In the genomic region with DNA sequence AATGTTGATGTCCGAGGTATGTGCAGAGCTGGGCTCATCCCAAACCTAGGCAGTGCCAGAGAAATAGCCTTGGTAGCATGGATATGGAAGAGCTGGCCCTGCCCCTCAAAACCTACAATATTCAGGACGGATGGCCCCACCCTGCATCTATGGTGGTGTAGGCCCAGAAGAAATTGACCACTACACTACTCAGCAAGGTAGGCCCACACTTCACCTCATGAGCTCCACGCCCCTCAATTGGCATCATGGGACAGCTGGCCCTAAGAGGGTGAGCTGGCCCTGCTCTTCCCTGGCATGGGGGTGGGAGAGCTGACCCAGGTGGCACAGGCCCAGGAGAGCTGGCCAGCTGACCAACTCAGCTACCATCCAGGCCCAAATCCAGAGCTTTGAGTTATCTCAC, we compare ENCODE assay signal across 22 mouse cellular contexts. TPM values are rescaled to one million over a fixed set of nuclear protein-coding genes. Genes with fewer than 3 reads are reported as not detected.
DNase-seq lines count a peak whose midpoint lies in the region; ATAC-seq lines count a peak whose summit lies in the region.
"Had no signal": no experiment of that assay in that cellular context is flagged by ENCODE, and none has a peak within 500 bp of the region (broad histone marks: within the 10 kb centered on the region; RNA-seq: fewer than 3 reads in every experiment).

No protein-coding gene starts in this region.

- H3K4me1 ChIP-seq in heart, embryonic 12.5 days (replicated peaks): no peaks in the 10 kb centered on the region
- H3K4me1 ChIP-seq in heart, embryonic 10.5 days: no peaks in the 10 kb centered on the region
- H3K4me1 ChIP-seq in kidney, embryonic 16.5 days (ENCODE audit: insufficient read depth, low read length): no peaks in the 10 kb centered on the region
- H3K4me1 ChIP-seq: hindbrain, embryonic 15.5 days; limb, embryonic 10.5 days; midbrain, embryonic 13.5 days had no signal

- WGBS in heart, embryonic 12.5 days: 91% methylated on average over 3 of the region's 3 CpGs
- 87% methylated on average over 3 of the region's 3 CpGs for WGBS in heart, embryonic 10.5 days
- WGBS in kidney, embryonic 16.5 days: 95% methylated on average over 3 of the region's 3 CpGs

- ATAC-seq in heart, embryonic 12.5 days (ENCODE audit: insufficient number of reproducible peaks, low FRiP score): peak; percentile 29; the same call in 1 of the 2 replicates
- 0 out of 2 replicates have a peak, but pooled peaks have one; percentile 26 for ATAC-seq in megakaryocyte-erythroid progenitor cell, adult 5-6 weeks (replicated peaks; ENCODE audit: low FRiP score, low TSS enrichment, poor library complexity, severe bottlenecking)
- no peak for ATAC-seq in kidney, embryonic 16.5 days (ENCODE audit: low FRiP score, low TSS enrichment)
- ATAC-seq: CD4-positive, CD25-positive, alpha-beta regulatory T cell, adult 4 months; forebrain, embryonic 14.5 days; lung, postnatal 0 days; midbrain, embryonic 13.5 days had no signal

- H3K4me2 ChIP-seq in heart, embryonic 12.5 days: no peak overlapping the region
- H3K4me2 ChIP-seq in kidney, embryonic 16.5 days (replicated peaks; ENCODE audit: low read depth, low read length): no peak overlapping the region
- H3K4me2 ChIP-seq: hindbrain, embryonic 15.5 days; midbrain, embryonic 13.5 days had no signal

- H3K9ac ChIP-seq in heart, embryonic 12.5 days: no peak overlapping the region
- no peak overlapping the region for H3K9ac ChIP-seq in kidney, embryonic 16.5 days (replicated peaks; ENCODE audit: low read length)
- H3K9ac ChIP-seq: hindbrain, embryonic 15.5 days; midbrain, embryonic 13.5 days had no signal

- H3K27ac ChIP-seq in heart, embryonic 12.5 days (ENCODE audit: poor library complexity, severe bottlenecking): no peak overlapping the region
- no peak overlapping the region for H3K27ac ChIP-seq in heart, embryonic 10.5 days
- no peak overlapping the region for H3K27ac ChIP-seq in kidney, embryonic 16.5 days (ENCODE audit: low read length)
- H3K27ac ChIP-seq: hindbrain, embryonic 15.5 days; limb, embryonic 10.5 days; midbrain, embryonic 13.5 days had no signal

- H3K27me3 ChIP-seq in heart, embryonic 12.5 days (replicated peaks): no peaks in the 10 kb centered on the region
- H3K27me3 ChIP-seq in heart, embryonic 10.5 days (ENCODE audit: insufficient read depth, poor library complexity, severe bottlenecking): no peaks in the 10 kb centered on the region
- H3K27me3 ChIP-seq in kidney, embryonic 16.5 days (ENCODE audit: insufficient read depth, low read length): no peaks in the 10 kb centered on the region
- H3K27me3 ChIP-seq: hindbrain, embryonic 15.5 days; midbrain, embryonic 13.5 days had no signal

- DNase-seq in cerebellum, adult 11-12 months: peak; percentile 17
- no peak for DNase-seq in cerebellum, postnatal 4 days (ENCODE audit: low spot score in 2 of 2)
- no peak for DNase-seq in heart, embryonic 10.5 days (ENCODE audit: low spot score)
- peak; percentile 24 to 44 for DNase-seq in cerebellum, postnatal 10 days
- DNase-seq: adrenal gland, postnatal 36 days; gastrocnemius, postnatal 25 days; heart, postnatal 4 days; kidney, adult 2 months; kidney, postnatal 10 days; liver; right cerebral cortex, postnatal 25 days; spleen, adult 18-20 months had no signal

- H3K4me3 ChIP-seq in heart, embryonic 12.5 days: no peak overlapping the region
- no peak overlapping the region for H3K4me3 ChIP-seq in heart, embryonic 10.5 days
- no peak overlapping the region for H3K4me3 ChIP-seq in kidney, embryonic 16.5 days (ENCODE audit: low read length)
- H3K4me3 ChIP-seq: erythroblast, embryonic 14.5 days; hindbrain, embryonic 15.5 days; limb, embryonic 10.5 days; midbrain, embryonic 13.5 days had no signal

- H3K9me3 ChIP-seq in heart, embryonic 12.5 days (replicated peaks): no peaks in the 10 kb centered on the region
- H3K9me3 ChIP-seq in heart, embryonic 10.5 days: no peaks in the 10 kb centered on the region
- no peaks in the 10 kb centered on the region for H3K9me3 ChIP-seq in kidney, embryonic 16.5 days (ENCODE audit: low read length)
- H3K9me3 ChIP-seq: hindbrain, embryonic 15.5 days; limb, embryonic 10.5 days; midbrain, embryonic 13.5 days had no signal

- H3K36me3 ChIP-seq in heart, embryonic 12.5 days: peaks cover 5% of the 10 kb centered on the region
- peaks cover 17% of the 10 kb centered on the region; the same call in 1 of the 2 replicates for H3K36me3 ChIP-seq in heart, embryonic 10.5 days
- no peaks in the 10 kb centered on the region for H3K36me3 ChIP-seq in kidney, embryonic 16.5 days (ENCODE audit: insufficient read depth, low read length)
- H3K36me3 ChIP-seq: hindbrain, embryonic 15.5 days had no signal

RNA-seq across cellular contexts. Expression of gene Cnot4, which starts 48.6 kb away (rescaled TPM):
- polyA plus RNA-seq in heart, embryonic 12.5 days (2016; fragmentation: Nextera tagmentation; extraction: Ambion mirVana): 22.4 and 23.3 TPM in 2 replicates
- polyA plus RNA-seq in heart, embryonic 10.5 days (2016; fragmentation: Nextera tagmentation; extraction: Ambion mirVana): 18.3 and 21.8 TPM in 2 replicates
- total RNA-seq in megakaryocyte-erythroid progenitor cell, adult 5-6 weeks (2014; fragmentation: Nextera tagmentation): 52.1 and 64.5 TPM in 2 replicates
- total RNA-seq in megakaryocyte-erythroid progenitor cell, adult 5-6 weeks (2017): 27.9 and 34.1 TPM in 2 replicates
- polyA plus RNA-seq in kidney, embryonic 16.5 days (2015; fragmentation: Nextera tagmentation; extraction: Ambion mirVana): 23.1 and 26.3 TPM in 2 replicates

Comparison
In these comparisons a context has a peak if more than half of its experiments do, and no peak if none do; other contexts are left out.
1. DNase-seq: peak in cerebellum, adult 11-12 months (single experiment) and cerebellum, postnatal 10 days (2 of 2); none in cerebellum, postnatal 4 days (0 of 2) and heart, embryonic 10.5 days (single experiment).